Mouse (Mus musculus): ENCODE measurements around the gene Rps6kl1.

DNA sequence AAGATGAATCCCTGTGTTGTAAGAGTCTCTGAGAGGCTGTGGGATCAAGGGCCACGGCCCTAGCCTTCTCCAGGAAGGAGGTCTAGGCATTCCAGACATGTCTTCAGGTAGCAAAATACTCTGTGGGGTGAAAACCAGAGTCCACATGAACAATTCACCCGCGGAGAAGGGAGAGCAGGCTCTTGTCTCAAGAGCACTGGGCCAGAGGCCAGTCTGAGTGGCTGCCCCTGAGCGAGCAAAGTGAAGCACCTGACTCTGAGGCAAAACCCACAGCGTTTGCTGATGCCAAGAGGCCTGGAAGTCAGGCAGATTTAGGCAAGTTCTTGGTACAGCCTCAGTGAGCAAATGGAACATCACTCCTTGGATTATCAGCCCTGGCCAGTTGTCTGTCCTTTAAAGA is 33.1 kb upstream of the Rps6kl1 start:
- TF ChIP-seq POLR2A (IDR thresholded peaks at IDR 0.05; ENCODE audit: extremely low read depth, insufficient read depth, low read length) (no peak), CTCF (IDR thresholded peaks at IDR 0.05; ENCODE audit: low read depth, low read length) (no peak)

All from liver, adult 2 months (tissue).